Mouse (Mus musculus): ENCODE results near the gene Ghrh.
A peak's percentile ranks its signal among the peaks of the same experiment; 100 is the strongest.

DNA sequence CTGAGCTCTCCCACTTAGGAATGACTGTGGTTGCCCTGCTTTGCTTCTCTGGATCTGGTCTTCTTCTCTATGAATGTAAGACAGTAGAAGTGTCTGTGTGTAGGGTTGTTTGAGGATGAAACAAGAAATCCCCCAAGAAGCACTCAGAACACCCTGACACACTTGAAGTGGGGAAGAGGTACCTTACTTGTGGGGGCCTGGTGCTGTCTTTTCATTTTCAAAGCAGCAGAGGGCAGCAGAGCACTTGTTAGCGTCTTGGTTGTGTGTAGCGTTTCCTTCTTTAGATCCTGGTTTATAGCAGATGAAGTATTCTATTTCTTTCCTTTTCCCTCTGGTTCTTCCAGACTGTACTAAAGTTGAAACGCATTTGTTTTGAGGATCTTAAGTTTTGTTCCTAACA lies 59.8 kb downstream of the Ghrh start:
- no peak for TF ChIP-seq POLR2A (IDR thresholded peaks at IDR 0.05; ENCODE audit: extremely low read depth, insufficient read depth, low read length)
- TF ChIP-seq CTCF (IDR thresholded peaks at IDR 0.05; ENCODE audit: extremely low read depth, insufficient read depth, low read length) = peak; percentile 73

Measured in cortical plate, adult 2 months (tissue).